Mouse (Mus musculus) thymus, adult 2 months (tissue): ENCODE data around the gene Llcfc1.

Experiments used
- CTCF ChIP-seq: fragments of 200-500 bp; IDR thresholded peaks from 2 replicates; pipeline ENCODE4 v1.5.1; 2012; ENCODE audit warnings: mild to moderate bottlenecking, control low read depth, low read length, moderate library complexity, borderline replicate concordance; ENCODE audit not compliant: control insufficient read depth, poor library complexity, insufficient read depth; ENCODE audit errors: extremely low read depth
- POLR2A ChIP-seq: fragments of 200-500 bp; IDR thresholded peaks from 2 replicates; pipeline ENCODE4 v1.6.1; 2012; ENCODE audit warnings: mild to moderate bottlenecking, low read length, control low read depth, moderate library complexity; ENCODE audit not compliant: control insufficient read depth, poor library complexity, insufficient read depth; ENCODE audit errors: extremely low read depth

DNA sequence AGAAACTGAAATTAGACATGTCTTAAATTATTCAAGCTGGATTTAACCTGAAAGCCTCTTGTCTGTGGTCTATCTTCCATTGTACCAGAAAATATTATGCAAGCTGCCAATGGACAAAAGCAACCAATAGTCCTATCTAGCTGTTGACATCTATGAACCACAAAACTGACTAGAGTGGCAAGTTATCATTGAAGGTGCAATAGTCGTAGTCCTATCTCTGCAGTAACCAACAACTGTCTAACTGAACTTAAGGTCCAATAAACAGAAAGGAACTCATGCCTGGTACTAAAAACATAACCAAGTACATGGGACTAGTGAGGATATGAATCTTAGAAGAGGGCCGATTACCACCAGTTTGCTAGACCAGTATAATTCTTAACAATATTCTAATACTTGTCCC, 7.7 kb upstream of the Llcfc1 start:
- TF ChIP-seq CTCF: no peak
- no peak for TF ChIP-seq POLR2A
